Mouse (Mus musculus) stomach, postnatal 0 days (tissue): ENCODE data around the gene Hoxb7.

Experiments
- CTCF ChIP-seq: IDR thresholded peaks from 2 replicates; pipeline ENCODE4 v1.5.1; 2016; ENCODE audit warnings: antibody characterized with exemption, low read depth, mild to moderate bottlenecking, moderate library complexity
- EP300 ChIP-seq: optimal IDR thresholded peaks from 2 replicates; pipeline ENCODE3; 2016; ENCODE audit warnings: antibody characterized with exemption

DNA sequence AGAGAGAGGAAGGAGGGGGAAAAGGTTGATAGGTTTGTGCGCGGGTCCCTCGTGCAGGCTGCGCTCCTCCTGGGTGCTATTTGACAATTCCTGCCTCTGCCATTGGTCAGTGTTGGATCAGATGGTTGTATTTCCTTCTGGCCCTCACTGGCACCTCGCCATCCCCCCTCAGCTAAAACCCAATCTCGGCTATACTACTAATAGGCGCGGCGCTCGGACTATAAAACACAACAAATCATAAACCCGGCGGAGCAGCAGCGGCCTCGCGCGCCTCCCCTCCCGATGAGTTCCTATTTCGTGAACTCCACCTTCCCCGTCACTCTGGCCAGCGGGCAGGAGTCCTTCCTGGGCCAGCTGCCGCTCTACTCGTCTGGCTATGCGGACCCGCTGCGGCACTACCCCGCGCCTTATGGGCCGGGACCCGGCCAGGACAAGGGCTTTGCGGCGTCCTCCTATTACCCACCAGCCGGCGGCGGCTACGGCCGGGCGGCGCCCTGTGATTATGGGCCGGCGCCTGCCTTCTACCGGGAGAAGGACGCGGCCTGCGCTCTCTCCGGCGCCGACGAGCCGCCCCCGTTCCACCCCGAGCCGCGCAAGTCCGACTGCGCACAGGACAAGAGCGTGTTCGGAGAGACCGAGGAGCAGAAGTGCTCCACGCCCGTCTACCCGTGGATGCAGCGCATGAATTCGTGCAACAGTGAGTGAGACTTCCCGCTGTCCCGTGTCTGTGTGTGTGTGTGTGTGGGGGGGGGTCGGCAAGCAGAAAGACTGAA, 12.7 kb downstream of the Hoxb7 start:
- TF ChIP-seq CTCF = no peak
- no peak for TF ChIP-seq EP300
